Mouse (Mus musculus) heart, adult 2 months (tissue): ENCODE measurements at regions not wholly inside any gene's neighbourhood (a gene's known extent, or its start where the extent isn't known, plus 50 kb on each side); places are given as distances from the start of the nearest gene placed in this dataset.

Experiments
- DNase-seq, 2 experiments: peaks; one replicate each; pipeline ENCODE4 v3.0.0; 2021
- H3K27ac ChIP-seq: fragments of 200-600 bp; 2 replicates; pipeline ENCODE4 v1.8.1; 2022
- H3K27me3 ChIP-seq: fragments of 200-500 bp; 2 replicates; pipeline ENCODE4 v1.6.1; 2012; ENCODE audit warnings: mild to moderate bottlenecking, low read length, inconsistent platforms, mixed read lengths; ENCODE audit not compliant: control insufficient read depth, insufficient read depth
- H3K36me3 ChIP-seq: fragments of 200-500 bp; 2 replicates; pipeline ENCODE4 v1.6.1; 2012; ENCODE audit warnings: low read length, inconsistent platforms; ENCODE audit not compliant: control insufficient read depth, insufficient read depth
- H3K4me1 ChIP-seq: fragments of 200-500 bp; 2 replicates; pipeline ENCODE4 v1.6.1; 2011; ENCODE audit warnings: low read length; ENCODE audit not compliant: control insufficient read depth, insufficient read depth
- H3K4me3 ChIP-seq: fragments of 200-600 bp; 2 replicates; pipeline ENCODE4 v1.8.1; 2022
- H3K79me2 ChIP-seq: fragments of 200-500 bp; replicated peaks from 2 replicates; pipeline ENCODE4 v1.6.1; 2012; ENCODE audit warnings: mild to moderate bottlenecking, inconsistent platforms, low read length, moderate library complexity, mixed read lengths; ENCODE audit not compliant: control insufficient read depth, insufficient read depth
- H3K9ac ChIP-seq: fragments of 200-500 bp; 2 replicates; pipeline ENCODE4 v1.6.1; 2012; ENCODE audit warnings: low read depth, mild to moderate bottlenecking, control low read depth, inconsistent platforms, low read length, mixed read lengths
- CTCF ChIP-seq: fragments of 200-600 bp; IDR thresholded peaks from 2 replicates; pipeline ENCODE4 v1.8.1; 2022; ENCODE audit warnings: antibody characterized with exemption, mild to moderate bottlenecking, moderate library complexity
- EP300 ChIP-seq: fragments of 200-500 bp; IDR thresholded peaks from 2 replicates; pipeline ENCODE4 v1.6.1; 2011; ENCODE audit warnings: low read depth, low read length, control low read depth; ENCODE audit not compliant: insufficient read depth
- POLR2A ChIP-seq: fragments of 200-500 bp; IDR thresholded peaks from 2 replicates; pipeline ENCODE4 v1.6.1; 2011; ENCODE audit warnings: mild to moderate bottlenecking, low read depth, low read length, control low read depth; ENCODE audit not compliant: insufficient read depth
- WGBS: fragments of 180-500 bp; shearing (Covaris S2); methylation state at CpG from one replicate; pipeline ENCODE4 v1.1.7; 2018; 5-methylcytosine and 5-hydroxymethylcytosine counted together
- intact Hi-C: fragments of 180-260 bp; cut with DNase I; formaldehyde crosslinking; loops from one replicate; pipeline ENCODE4 v1.15.1; 2025

DNA sequence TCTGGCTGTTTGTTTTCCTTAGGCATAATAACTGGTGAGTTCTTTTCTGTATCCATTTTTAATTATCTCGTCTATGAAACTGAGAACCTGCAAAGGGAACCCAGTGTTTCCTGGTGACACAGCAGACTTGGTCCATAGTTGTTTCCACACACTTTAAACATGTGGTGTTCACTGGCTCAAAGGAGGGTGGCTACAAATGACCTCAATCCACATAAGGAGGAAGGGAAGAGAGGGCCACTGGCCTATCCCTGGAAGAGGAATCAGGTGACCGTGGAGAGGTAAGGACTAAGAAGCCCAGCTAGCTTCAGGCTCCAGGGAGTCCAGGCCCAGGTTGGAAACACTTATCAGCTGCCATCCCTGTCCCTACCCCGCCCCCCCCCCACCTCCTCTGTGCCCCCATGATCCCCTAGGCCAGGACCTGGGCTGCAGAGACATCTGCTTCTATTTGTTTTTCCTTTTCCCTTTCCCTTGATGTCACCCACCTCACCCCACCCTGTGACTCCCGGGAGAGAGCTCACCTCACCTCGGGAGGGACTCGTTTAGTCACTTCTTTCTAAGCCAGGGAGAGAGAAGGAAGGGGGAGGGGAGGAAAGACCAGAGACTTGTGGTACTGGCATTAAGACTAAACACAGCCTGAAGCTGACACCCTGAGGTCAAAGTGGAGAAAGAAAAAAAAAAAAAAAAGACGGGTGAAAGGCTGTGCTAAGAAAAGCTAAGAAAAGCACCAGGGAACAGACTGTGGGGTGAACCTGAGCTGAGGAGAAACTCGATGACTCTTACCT lies 62.2 kb upstream of the Kdm7a start:
- intact Hi-C loops: no loop called here
- H3K4me1 ChIP-seq: peaks cover 12% of the 10 kb centered on the region
- 30% methylated on average over 8 of the region's 8 CpGs for whole genome bisulfite sequencing

DNA sequence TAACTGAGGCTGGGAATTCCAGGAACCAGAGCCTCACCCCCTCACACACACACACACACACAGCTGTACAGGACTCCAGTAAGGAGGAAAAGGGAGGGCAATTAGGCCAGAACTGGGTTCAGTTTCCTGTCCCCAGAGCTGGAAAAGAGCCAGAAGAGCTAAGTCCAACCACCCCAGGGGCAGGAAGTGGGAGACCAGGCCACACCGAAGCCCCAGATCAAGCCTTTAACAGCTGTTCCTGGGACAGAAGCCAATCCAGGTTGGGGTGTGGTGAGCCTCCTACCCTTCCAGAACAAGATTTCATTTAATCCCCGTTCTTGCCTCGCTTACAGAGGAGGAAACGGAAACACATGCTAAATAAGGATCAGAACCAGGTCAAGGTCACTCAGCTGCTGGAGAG lies 58.1 kb upstream of the Kdm7a start:
- intact Hi-C loops: loop anchor here (2.0 kb wide), 1 partner anchor 58 kb away; the partner anchor contains the start of gene Kdm7a
- no peaks in the 10 kb centered on the region for H3K79me2 ChIP-seq
- peak overlapping the region; percentile 44; the same call in 1 of the 2 replicates for H3K27ac ChIP-seq
- H3K27me3 ChIP-seq: no peaks in the 10 kb centered on the region
- H3K4me1 ChIP-seq: peaks cover 15% of the 10 kb centered on the region
- H3K36me3 ChIP-seq: no peaks in the 10 kb centered on the region
- H3K4me3 ChIP-seq: no peak overlapping the region
- no peak for TF ChIP-seq CTCF
- TF ChIP-seq EP300: peak; percentile 82; the same call in 1 of the 2 replicates
- WGBS: 18% methylated on average over 4 of the region's 4 CpGs
- no peak overlapping the region for H3K9ac ChIP-seq
- DNase-seq: peak; percentile 69 to 79

More for the DNA sequence above, 62.2 kb upstream of the Kdm7a start:
- H3K9ac ChIP-seq: no peak overlapping the region
- H3K27me3 ChIP-seq: no peaks in the 10 kb centered on the region
- no peak overlapping the region for H3K27ac ChIP-seq
- H3K79me2 ChIP-seq: no peaks in the 10 kb centered on the region
- H3K36me3 ChIP-seq: no peaks in the 10 kb centered on the region
- DNase-seq: no peak
- no peak for TF ChIP-seq EP300
- TF ChIP-seq CTCF: no peak
- TF ChIP-seq POLR2A: no peak
- no peak overlapping the region for H3K4me3 ChIP-seq

DNA sequence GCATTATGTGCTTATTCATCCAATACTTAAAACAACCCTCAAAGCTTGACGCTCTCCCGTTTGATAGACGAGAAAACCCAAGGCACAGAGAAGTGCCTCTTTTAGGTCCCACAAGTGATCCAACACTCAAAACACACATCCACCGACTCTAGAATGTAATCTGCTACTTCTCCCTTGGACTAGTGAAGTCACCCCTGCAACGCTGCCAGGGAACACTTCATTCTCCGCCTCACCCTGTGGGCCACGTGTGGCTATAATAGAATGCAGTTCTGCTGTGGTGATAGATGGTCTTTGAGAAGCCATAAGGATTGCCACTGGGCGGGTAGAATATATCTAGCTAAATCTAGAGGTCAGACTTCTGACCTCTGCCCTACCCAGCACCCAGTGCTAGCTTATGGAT lies 57.0 kb upstream of the Kdm7a start:
- 49% methylated on average over 8 of the region's 8 CpGs for WGBS
- TF ChIP-seq EP300: 0 out of 2 replicates have a peak, but pooled peaks have one; percentile 32
- no peak for TF ChIP-seq CTCF
- H3K27ac ChIP-seq: no peak overlapping the region
- intact Hi-C loops: loop anchor here (2.0 kb wide), 1 partner anchor 57 kb away; the partner anchor contains the start of gene Kdm7a
- H3K4me3 ChIP-seq: no peak overlapping the region
- DNase-seq: peak; percentile 54 to 57
- H3K27me3 ChIP-seq: no peaks in the 10 kb centered on the region
- H3K4me1 ChIP-seq: peaks cover 15% of the 10 kb centered on the region
- no peak overlapping the region for H3K9ac ChIP-seq
- H3K79me2 ChIP-seq: no peaks in the 10 kb centered on the region
- no peaks in the 10 kb centered on the region for H3K36me3 ChIP-seq

DNA sequence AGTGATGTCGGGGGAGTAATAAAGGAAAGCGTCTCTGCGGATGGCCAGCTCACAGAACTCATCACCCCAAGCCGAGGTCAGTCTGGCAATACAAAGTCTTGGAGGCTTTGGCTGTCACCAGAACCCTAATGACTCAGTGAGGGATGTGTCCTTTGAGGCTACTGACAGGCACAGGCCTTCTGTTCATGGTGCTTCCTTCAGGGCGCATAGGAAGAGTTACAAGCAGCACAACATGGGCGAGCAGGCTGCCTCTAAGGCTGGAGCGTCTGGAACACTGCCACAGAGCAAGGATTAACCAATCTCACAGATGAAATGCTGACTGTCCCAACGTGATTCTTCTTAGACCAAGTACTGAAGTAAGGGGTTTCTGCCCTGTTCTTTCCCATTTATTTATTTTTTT lies 55.4 kb upstream of the Kdm7a start:
- Histone ChIP-seq H3K27me3 (no peaks in the 10 kb centered on the region), H3K27ac (no peak overlapping the region), H3K36me3 (no peaks in the 10 kb centered on the region), H3K4me1 (peaks cover 20% of the 10 kb centered on the region), H3K79me2 (no peaks in the 10 kb centered on the region), H3K9ac (no peak overlapping the region), H3K4me3 (no peak overlapping the region)
- 65% methylated on average over 8 of the region's 8 CpGs for WGBS
- DNase-seq: peak; percentile 27 to 28
- intact Hi-C loops: no loop called here
- TF ChIP-seq CTCF: no peak
- no peak for TF ChIP-seq POLR2A
- TF ChIP-seq EP300: no peak

DNA sequence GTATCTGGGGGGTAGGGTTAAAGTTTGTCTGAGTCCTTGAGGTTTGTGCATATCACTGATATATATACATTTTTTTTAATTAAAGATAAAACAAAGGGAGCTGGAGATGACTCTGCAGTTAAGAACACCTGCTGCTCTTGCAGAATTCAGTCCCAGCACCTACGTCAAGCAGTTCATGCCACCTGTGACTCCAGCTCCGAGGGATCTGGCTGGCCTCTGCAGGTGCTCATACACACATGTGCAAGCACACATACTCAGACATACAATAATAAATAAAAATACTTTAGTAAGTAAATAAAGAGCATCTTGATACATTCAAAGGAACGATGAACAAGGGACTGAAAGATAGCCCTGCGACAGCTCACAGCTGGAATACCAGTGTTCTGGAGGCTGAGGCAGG lies 53.9 kb upstream of the Kdm7a start:
- no peak for DNase-seq
- WGBS: 96% methylated on average over 4 of the region's 4 CpGs
- H3K79me2 ChIP-seq: no peaks in the 10 kb centered on the region
- no peak overlapping the region for H3K9ac ChIP-seq
- H3K27me3 ChIP-seq: 0 out of 2 replicates have a peak, but pooled peaks cover 2% of the 10 kb centered on the region
- TF ChIP-seq CTCF: no peak
- no peak for TF ChIP-seq EP300
- TF ChIP-seq POLR2A: no peak
- H3K4me3 ChIP-seq: no peak overlapping the region
- no peak overlapping the region for H3K27ac ChIP-seq
- H3K36me3 ChIP-seq: no peaks in the 10 kb centered on the region
- intact Hi-C loops: no loop called here
- H3K4me1 ChIP-seq: peaks cover 19% of the 10 kb centered on the region

DNA sequence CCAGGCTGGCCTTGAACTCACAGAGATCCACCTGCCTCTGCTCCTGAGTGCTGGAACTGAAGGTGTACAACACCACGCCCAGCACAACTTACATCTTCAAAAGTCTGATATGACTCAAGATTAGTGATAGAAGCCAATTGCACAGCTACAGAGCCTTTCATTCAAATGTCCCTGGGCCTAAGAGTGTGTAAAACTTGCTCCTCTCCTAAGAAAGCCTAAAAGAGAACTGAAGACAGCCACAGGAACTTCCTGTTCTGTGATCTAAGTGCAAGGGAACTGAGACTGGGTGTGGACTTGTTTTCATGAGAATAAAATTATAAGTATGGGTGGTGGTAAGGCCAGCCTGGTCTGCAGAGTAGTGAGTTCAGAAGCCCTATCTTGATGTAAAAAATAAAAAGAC lies 52.5 kb upstream of the Kdm7a start:
- H3K4me1 ChIP-seq: peaks cover 11% of the 10 kb centered on the region
- no peak overlapping the region for H3K4me3 ChIP-seq
- intact Hi-C loops: loop anchor here (5.0 kb wide), 2 partner anchors 43 to 83 kb away; no protein-coding TSS in a partner anchor
- H3K79me2 ChIP-seq: no peaks in the 10 kb centered on the region
- DNase-seq: peak in 1 of 2 experiments; percentile 21
- H3K36me3 ChIP-seq: no peaks in the 10 kb centered on the region
- no peak overlapping the region for H3K9ac ChIP-seq
- H3K27me3 ChIP-seq: 0 out of 2 replicates have a peak, but pooled peaks cover 2% of the 10 kb centered on the region
- TF ChIP-seq POLR2A: 0 out of 2 replicates have a peak, but pooled peaks have one; percentile 34
- TF ChIP-seq CTCF: no peak
- no peak for TF ChIP-seq EP300
- H3K27ac ChIP-seq: peak overlapping the region; percentile 0
- 88% methylated on average over 1 of the region's 1 CpGs for WGBS
